Mouse (Mus musculus) frontal cortex, adult (tissue): ENCODE results near the gene Kcnh3.

Experiments
- ATAC-seq: cut with Nextera tagmentation; 2 replicates; pipeline ENCODE4 v1.9.2; 2017; ENCODE audit warnings: mild to moderate bottlenecking, moderate library complexity, mixed read lengths; ENCODE audit not compliant: low TSS enrichment

Gene Kcnh3

GRCm38 (mm10) chr15:99224208-99224911, at the start of gene Kcnh3:
Gene Kcnh3, plus strand, starts transcription at chr15:99224861.
- peak; percentile 33 for ATAC-seq

GRCm38 (mm10) chr15:99179639-99180038, 45.0 kb upstream of the Kcnh3 start:
- no peak for ATAC-seq

GRCm38 (mm10) chr15:99184217-99184914, 40.3 kb upstream of the Kcnh3 start:
- no peak for ATAC-seq

GRCm38 (mm10) chr15:99194358-99194757, 30.3 kb upstream of the Kcnh3 start:
- ATAC-seq, result no peak

GRCm38 (mm10) chr15:99195043-99195442, 29.6 kb upstream of the Kcnh3 start:
- ATAC-seq, result no peak

GRCm38 (mm10) chr15:99198761-99199160, 25.9 kb upstream of the Kcnh3 start:
- ATAC-seq, result no peak

- no peak for ATAC-seq
Measured at GRCm38 (mm10) chr15:99205959-99206358, 18.7 kb upstream of the Kcnh3 start.

GRCm38 (mm10) chr15:99213183-99213582, 11.5 kb upstream of the Kcnh3 start:
- ATAC-seq, result no peak

- ATAC-seq, result no peak
Measured at GRCm38 (mm10) chr15:99214941-99215340, 9.7 kb upstream of the Kcnh3 start.

GRCm38 (mm10) chr15:99215741-99216463, 8.8 kb upstream of the Kcnh3 start:
- no peak for ATAC-seq

- ATAC-seq, result no peak
Measured at GRCm38 (mm10) chr15:99217630-99218029, 7.0 kb upstream of the Kcnh3 start.

- ATAC-seq, result peak; percentile 10; the same call in 1 of the 2 replicates
Measured at GRCm38 (mm10) chr15:99221315-99221952, 3.2 kb upstream of the Kcnh3 start.

GRCm38 (mm10) chr15:99222794-99223584, 1.7 kb upstream of the Kcnh3 start:
- no peak for ATAC-seq

- ATAC-seq, result peak; percentile 39
Measured at GRCm38 (mm10) chr15:99223585-99224207, 965 bp upstream of the Kcnh3 start.

GRCm38 (mm10) chr15:99225081-99225810, 585 bp downstream of the Kcnh3 start:
- ATAC-seq, result peak; percentile 22

- no peak for ATAC-seq
Measured at GRCm38 (mm10) chr15:99226090-99226489, 1.4 kb downstream of the Kcnh3 start.

- 0 out of 2 replicates have a peak, but pooled peaks have one; percentile 13 for ATAC-seq
Measured at GRCm38 (mm10) chr15:99231998-99232397, 7.3 kb downstream of the Kcnh3 start.

GRCm38 (mm10) chr15:99233719-99234118, 9.1 kb downstream of the Kcnh3 start:
- no peak for ATAC-seq

GRCm38 (mm10) chr15:99234326-99235010, 9.8 kb downstream of the Kcnh3 start:
- no peak for ATAC-seq
